Mouse (Mus musculus) olfactory bulb, adult 2 months (tissue): Measurements from ENCODE around the gene Cdh4.

Source experiments
- CTCF ChIP-seq: fragments of 200-500 bp; IDR thresholded peaks from 2 replicates; pipeline ENCODE4 v1.5.1; 2012; ENCODE audit warnings: low read depth, mild to moderate bottlenecking, low read length, moderate library complexity; ENCODE audit not compliant: insufficient read depth
- POLR2A ChIP-seq: fragments of 200-500 bp; IDR thresholded peaks from 2 replicates; pipeline ENCODE4 v1.6.1; 2012; ENCODE audit warnings: mild to moderate bottlenecking, low read depth, low read length, moderate library complexity; ENCODE audit not compliant: insufficient read depth

DNA sequence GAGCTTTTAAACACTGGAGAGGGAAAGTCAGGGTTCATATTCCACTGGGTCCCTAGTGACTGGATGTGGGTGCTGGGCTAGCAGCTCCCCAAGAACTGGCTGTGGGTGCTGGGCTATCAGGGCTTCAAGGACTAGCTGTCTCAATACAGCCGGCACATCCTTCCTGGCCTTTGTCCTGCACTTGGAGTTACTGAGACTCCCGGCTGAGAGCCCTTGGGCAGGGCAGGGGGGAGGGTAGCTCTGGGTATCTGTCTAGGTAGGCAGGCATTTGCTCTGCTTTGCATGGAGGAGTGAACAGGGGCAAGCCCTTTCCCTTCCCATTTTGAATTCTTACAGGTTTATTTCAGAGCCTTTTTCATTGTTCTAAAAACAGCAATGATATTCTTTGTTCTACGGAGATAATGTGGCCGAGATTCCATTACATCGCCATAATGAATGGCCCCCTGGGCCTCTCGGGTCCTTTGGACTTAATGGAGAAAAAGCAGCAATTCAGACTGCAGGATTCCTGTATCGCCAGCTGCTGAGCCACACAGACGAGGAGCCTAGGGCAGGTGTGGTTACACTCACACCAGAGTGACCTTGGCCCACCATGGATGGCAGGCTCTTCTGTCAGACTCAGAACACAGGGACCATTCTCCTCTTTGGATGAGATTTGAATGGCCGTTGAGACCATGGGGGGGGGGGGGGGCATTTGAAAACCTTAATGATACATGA, 97.5 kb downstream of the Cdh4 start:
- no peak for TF ChIP-seq CTCF
- TF ChIP-seq POLR2A: no peak
